Mouse (Mus musculus): ENCODE data around the gene Masp1.

GRCm38 (mm10) chr16:23557195-23557594 lies 36.6 kb upstream of the Masp1 start:
- no peak for TF ChIP-seq CTCF (IDR thresholded peaks at IDR 0.05; ENCODE audit: control insufficient read depth, insufficient read depth, insufficient read length)
- TF ChIP-seq MAX (IDR thresholded peaks at IDR 0.05) = no peak
- TF ChIP-seq CEBPB (IDR thresholded peaks at IDR 0.05; ENCODE audit: low read depth) = no peak
- no peak for TF ChIP-seq FOSL1 (IDR thresholded peaks at IDR 0.05; ENCODE audit: insufficient read depth, low read length, poor library complexity, severe bottlenecking)
- TF ChIP-seq USF1 (IDR thresholded peaks at IDR 0.05; ENCODE audit: low read depth) = no peak
- no peak for TF ChIP-seq MYOG (IDR thresholded peaks at IDR 0.05; ENCODE audit: control insufficient read depth, extremely low read depth, insufficient read length)

All from C2C12 (cell line).